Mouse (Mus musculus) megakaryocyte-erythroid progenitor cell, adult 5-6 weeks (primary cell): Measurements from ENCODE around the gene Slc22a21. TPM values are rescaled to one million over a fixed set of nuclear protein-coding genes. Genes with fewer than 3 reads are reported as not detected.
A peak's percentile ranks its signal among the peaks of the same experiment; 100 is the strongest.
"Not testable (repeated sequence)": the region's sequence is repeated elsewhere in the genome, so short reads cannot be mapped to it uniquely, and the experiment has no call there.

Source experiments
- ATAC-seq: replicated peaks from 2 replicates; pipeline ENCODE4 v1.8.0; 2016; ENCODE audit warnings: mild to moderate bottlenecking, inconsistent platforms; ENCODE audit not compliant: severe bottlenecking, poor library complexity, low FRiP score, low TSS enrichment
- total RNA-seq, 2 experiments: library from RNA; stranded (forward) in 1 of 2; stranded (reverse) in 1 of 2; fragments of 200-1000, 215-1000 nt in 1 of 2; fragments of >200 nt in 1 of 2; fragmentation: Nextera tagmentation in 1 of 2; gene quantifications; 2 replicates each; pipeline ENCODE4 v1.2.3; 2014 to 2017

Slc22a21 gene
- total RNA-seq, 2 experiments from 2014 or later = 2.3 to 4.3 TPM

- ATAC-seq = 0 out of 2 replicates have a peak, but pooled peaks have one; percentile 28
Measured at GRCm38 (mm10) chr11:54002761-54003717, 22.9 kb upstream of the Slc22a21 start.

GRCm38 (mm10) chr11:54002147-54002760 lies 22.1 kb upstream of the Slc22a21 start:
- ATAC-seq = no peak

DNA sequence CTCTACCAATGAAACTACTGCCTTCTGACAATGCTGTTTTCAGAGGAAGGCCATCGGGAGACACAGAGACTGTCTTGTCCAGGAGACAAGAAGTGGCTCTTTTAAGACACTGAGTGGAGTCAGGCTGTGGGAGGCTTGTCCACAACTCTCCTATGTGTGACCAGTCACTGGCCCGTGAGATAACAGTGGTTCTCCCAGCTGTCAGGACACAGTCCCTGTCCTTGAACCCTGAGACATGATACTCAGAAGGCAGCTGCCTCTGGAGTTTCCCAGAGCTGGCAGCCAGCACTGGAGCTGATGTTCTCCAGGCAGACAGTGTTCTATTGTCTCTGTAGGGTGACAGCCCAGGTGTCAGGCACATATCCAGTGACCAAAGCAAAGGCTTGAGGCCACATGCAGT lies 17.5 kb upstream of the Slc22a21 start:
- ATAC-seq = no peak

GRCm38 (mm10) chr11:53992264-53992663 lies 12.1 kb upstream of the Slc22a21 start:
- no peak for ATAC-seq

- no peak for ATAC-seq
Measured at GRCm38 (mm10) chr11:53989232-53989631, 9.1 kb upstream of the Slc22a21 start.

- no peak for ATAC-seq
Measured at GRCm38 (mm10) chr11:53988081-53988480, 7.9 kb upstream of the Slc22a21 start.

DNA sequence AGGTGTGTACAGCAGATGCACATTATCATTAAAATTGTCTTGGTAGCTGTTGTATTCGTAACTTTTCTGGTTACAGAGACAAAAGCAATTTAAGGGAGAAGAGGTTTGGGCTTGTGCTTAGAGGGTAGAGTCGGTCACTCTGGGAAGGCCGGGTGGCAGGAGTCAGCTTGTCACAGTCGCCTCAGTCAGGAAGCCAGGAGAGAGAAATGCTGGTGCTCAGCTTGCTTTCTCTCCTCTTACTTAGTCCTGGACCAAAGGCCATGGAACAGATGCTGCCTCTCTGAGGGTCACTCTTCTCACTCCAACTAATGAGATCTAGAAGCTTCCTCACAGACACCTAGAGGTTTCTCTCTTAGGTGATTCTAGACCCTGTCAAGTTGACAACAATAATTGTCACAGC lies 1.3 kb upstream of the Slc22a21 start:
- ATAC-seq = no peak

- peak; percentile 38 for ATAC-seq
Measured at GRCm38 (mm10) chr11:53979456-53979787, 710 bp downstream of the Slc22a21 start.

- no peak for ATAC-seq
Measured at GRCm38 (mm10) chr11:53977672-53978071, 2.5 kb downstream of the Slc22a21 start.

- no peak for ATAC-seq
Measured at GRCm38 (mm10) chr11:53975559-53975958, 4.6 kb downstream of the Slc22a21 start.

GRCm38 (mm10) chr11:53958984-53959383 lies 21.1 kb downstream of the Slc22a21 start:
- ATAC-seq = no peak

DNA sequence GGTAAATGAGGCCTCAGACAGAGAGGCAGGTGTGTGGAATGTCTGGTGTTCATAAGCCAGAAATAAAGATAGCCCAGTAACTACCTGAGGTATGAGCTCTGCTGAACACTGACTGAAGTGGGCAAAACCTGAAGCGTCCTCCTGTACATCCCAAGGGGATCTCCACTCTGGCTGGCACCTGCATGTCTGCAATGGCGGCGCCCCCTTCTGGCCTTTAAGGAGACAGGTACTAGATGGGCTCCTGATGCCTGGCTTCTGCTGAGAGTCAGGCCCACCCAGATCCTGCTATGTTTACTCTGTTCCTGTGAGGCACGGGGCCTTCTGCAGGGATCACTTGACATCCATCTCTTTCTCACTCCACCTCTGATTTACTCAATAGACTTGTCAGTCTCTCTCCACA lies 22.0 kb downstream of the Slc22a21 start:
- not testable (repeated sequence) for ATAC-seq

DNA sequence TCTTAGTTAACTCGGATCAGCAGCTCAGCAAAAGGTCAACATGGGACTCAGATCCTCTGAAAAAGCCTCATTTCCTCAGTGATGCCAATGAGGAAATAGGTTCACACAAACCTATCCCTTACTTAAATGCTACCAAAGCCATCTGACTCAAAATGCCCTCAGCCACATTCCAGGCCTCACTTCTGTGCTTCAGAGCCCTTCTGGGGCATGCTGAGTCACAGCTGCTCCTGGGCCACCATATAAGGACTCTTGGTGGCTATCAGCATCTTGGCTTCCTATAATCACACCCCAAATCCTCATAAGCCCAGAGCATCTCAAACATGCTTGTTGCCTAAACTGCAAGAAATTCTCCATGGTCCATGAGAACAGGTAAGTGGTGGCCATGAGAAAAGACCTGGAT lies 23.5 kb downstream of the Slc22a21 start:
- no peak for ATAC-seq

DNA sequence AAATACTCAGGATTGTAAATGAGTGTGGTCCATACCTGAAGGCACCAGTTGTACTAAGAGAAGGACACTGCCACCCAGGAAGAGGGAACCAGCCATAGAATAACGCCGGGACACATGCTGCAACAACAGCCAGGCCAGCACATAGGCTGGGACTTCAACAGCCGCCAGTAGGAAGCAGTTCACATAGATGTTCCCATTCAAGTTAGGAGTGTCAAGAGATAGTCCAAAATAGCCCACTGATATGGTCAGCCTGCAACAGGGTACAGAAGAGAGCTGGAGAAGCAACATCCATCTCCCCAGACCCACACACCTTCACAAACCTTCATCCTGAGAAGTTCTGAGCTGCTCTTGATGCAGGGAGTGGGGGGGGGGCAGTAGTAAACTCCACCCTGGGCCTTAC lies 25.5 kb downstream of the Slc22a21 start:
- ATAC-seq = no peak

DNA sequence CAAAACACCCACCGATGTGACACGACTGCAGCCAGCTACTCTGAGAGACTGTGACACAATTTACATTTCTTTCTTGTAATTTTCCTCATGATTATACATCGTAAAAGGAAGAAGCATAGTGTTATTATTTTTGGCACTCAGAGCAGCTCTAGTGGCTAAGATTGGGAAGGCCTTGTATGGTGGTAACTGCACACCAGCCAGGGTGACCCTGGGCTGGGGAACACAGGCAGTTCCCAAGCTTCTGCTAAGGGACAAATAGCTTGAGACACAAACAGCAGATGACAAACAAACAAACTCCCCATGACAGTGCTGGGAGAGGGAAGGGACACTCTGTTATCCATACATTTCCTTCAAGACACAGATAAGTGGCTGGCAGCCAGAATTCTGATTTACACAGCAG lies 30.0 kb downstream of the Slc22a21 start:
- not testable (repeated sequence) for ATAC-seq

GRCm38 (mm10) chr11:53931944-53932318 lies 48.2 kb downstream of the Slc22a21 start:
- ATAC-seq = peak; percentile 34; the same call in 1 of the 2 replicates

DNA sequence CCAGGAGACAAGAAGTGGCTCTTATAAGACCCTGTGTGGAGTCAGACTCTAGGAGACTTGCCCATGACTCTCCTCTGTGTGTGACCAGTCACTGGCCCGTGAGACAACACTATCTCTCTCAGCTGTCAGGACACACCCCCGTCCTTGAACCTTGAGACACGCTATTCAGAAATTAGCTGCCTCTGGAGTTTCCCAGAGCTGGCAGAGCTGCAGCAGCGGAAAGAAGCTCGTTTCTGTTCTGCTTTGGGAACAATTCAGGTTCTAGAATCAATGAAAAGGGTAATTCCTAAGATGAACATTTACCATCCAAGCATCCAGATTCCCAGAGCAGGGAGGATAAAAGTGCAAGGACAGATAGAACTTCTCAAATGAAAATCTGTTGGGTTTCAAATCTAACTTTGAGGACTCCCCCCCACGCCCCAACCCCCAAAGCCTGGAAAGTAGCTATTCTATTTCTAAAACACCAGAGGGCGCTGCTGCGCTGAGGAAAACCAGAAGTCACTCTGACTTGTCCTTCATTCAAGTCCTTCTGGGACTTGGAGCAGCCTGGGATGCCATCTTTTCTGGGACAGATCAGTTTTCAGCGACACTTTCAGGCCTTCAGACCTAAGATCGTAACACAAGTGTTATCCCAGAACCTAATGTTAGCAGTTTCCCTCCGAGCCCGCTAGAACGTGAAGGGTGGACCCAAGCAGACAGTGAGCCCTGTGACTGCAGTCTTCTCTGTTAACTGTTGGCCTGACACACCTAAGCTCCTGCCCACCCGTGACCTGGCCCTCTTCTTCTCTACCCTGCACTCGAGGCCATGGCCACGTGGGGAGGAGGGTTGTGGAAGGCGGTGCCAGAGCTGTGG lies 48.8 kb downstream of the Slc22a21 start:
- ATAC-seq = peak; percentile 70

DNA sequence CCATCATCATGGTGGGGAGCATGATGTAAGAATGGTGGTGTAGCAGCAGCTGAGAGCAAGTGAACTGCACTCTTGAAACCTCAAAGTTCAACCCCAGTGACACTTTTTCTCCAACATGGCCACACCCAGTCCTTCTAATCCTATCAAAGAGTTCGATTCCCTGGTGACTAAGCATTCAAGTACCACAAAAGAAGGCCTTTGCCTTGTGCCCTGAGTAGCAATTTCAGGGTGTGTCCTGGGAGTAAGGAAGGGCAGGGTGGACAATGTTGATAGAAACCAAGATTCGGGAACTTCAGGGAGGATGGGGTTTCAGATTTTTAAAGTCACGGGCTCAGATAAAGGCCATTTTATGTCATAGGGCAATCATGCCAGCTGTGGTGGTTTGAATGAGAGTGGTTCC lies 50.4 kb downstream of the Slc22a21 start:
- no peak for ATAC-seq

GRCm38 (mm10) chr11:53928585-53928984 lies 51.5 kb downstream of the Slc22a21 start:
- ATAC-seq = no peak

- ATAC-seq = no peak
Measured at GRCm38 (mm10) chr11:53926303-53926702, 53.8 kb downstream of the Slc22a21 start.
